Mouse (Mus musculus): Measurements from ENCODE around the gene Bspry.

DNA sequence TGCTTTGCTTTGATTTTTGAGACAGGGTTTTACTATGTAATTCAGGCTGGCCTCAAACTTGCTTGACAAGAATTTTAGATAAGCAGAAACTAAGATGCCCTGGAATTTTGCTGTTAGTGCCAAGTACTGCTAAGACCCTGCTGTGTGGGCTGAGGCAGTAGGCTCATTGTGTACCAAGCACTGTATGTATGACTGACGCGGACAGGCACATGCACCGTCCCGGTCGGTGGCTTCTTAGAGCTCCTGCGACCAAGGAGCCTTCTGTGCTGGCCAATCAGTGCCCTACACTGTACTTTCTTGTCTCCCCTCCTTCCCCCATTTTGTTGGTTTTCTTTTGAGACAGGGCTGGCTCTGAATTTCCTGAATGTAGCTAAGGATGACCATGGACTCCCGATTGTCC, 35.1 kb downstream of the Bspry start:
- no peak for TF ChIP-seq POLR2A (IDR thresholded peaks at IDR 0.05; ENCODE audit: control insufficient read depth, extremely low read depth, insufficient read depth, low read length, poor library complexity)
- TF ChIP-seq CTCF (IDR thresholded peaks at IDR 0.05; ENCODE audit: borderline replicate concordance, control insufficient read depth, extremely low read depth, insufficient read depth, low read length, poor library complexity) = no peak

All from thymus, adult 2 months (tissue).